In the genomic region with DNA sequence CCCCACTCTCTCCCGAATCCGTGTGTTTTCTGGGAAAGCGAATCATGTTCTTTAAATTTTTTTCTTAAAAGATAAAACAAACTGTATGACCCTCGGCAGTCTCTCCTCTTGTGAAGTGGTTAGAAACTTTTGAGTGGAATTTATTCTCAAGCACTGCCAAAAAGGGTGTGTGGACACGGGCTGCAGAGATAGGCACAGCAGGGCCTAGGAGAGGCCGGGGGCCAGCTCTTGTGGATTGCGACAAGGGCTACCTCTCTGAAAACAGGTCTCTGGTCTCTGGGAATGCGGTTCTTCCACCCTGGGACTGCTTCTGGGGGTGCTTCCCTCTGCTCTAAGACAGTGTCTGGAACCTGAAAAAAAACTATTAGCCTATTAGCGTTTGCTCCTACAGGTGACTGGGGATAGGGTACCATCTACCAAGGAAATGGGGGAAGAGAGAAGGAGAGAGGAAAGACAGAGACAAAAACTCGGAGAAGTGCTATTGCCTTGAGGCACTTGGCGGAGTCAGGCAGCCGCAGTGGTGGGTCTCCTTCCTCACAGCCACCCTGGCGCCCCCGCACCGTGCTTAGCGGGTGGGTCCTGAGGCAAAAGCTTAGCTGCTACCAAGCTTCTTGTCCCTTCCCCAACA, we compare ENCODE assay signal across 8 mouse cellular contexts. TPM values are rescaled to one million over a fixed set of nuclear protein-coding genes. Genes with fewer than 3 reads are reported as not detected.
A peak's percentile ranks its signal among the peaks of the same experiment; 100 is the strongest.
DNase-seq lines count a peak whose midpoint lies in the region; ATAC-seq and TF ChIP-seq lines count a peak whose summit lies in the region.

No protein-coding gene starts in this region.

- peaks cover 20% of the 10 kb centered on the region for H3K4me1 ChIP-seq in forebrain, embryonic 11.5 days (replicated peaks; ENCODE audit: control insufficient read depth, insufficient read depth, low read length)
- peaks cover 3% of the 10 kb centered on the region; the same call in 1 of the 2 replicates for H3K4me1 ChIP-seq in liver, embryonic 11.5 days (replicated peaks; ENCODE audit: control insufficient read depth, insufficient read depth, low read length)
- peaks cover 26% of the 10 kb centered on the region for H3K4me1 ChIP-seq in olfactory bulb, adult 2 months (ENCODE audit: control insufficient read depth, insufficient read depth, low read length)

- H3K9ac ChIP-seq in forebrain, embryonic 11.5 days (ENCODE audit: low read length): peak overlapping the region; percentile 63
- no peak overlapping the region for H3K9ac ChIP-seq in liver, embryonic 11.5 days (ENCODE audit: low read depth, low read length)

- no peak for TF ChIP-seq POLR2A in olfactory bulb, adult 2 months (IDR thresholded peaks at IDR 0.05; ENCODE audit: insufficient read depth, low read depth, low read length)

- DNase-seq in left cerebral cortex, adult 2 months (ENCODE audit: extremely low spot score in 1 of 2, low spot score in 2 of 2): no peak
- DNase-seq in left cerebral cortex, postnatal 4 days: no peak
- DNase-seq in forebrain, embryonic 11.5 days (ENCODE audit: low spot score): no peak
- DNase-seq in liver, embryonic 11.5 days (ENCODE audit: low spot score): no peak
- DNase-seq in gastrocnemius, postnatal 36 days: no peak
- DNase-seq in cerebellum, adult 11 months: no peak
- DNase-seq in cerebellum, adult 9-11 months: no peak

- no peak for ATAC-seq in forebrain, embryonic 11.5 days (replicated peaks; ENCODE audit: low FRiP score)
- ATAC-seq in liver, embryonic 11.5 days (replicated peaks; ENCODE audit: low FRiP score): no peak

- peak overlapping the region; percentile 95 for H3K4me2 ChIP-seq in forebrain, embryonic 11.5 days (ENCODE audit: low read depth, low read length, severe bottlenecking)
- H3K4me2 ChIP-seq in liver, embryonic 11.5 days: peak overlapping the region; percentile 72

- TF ChIP-seq CTCF in left cerebral cortex, adult 2 months (IDR thresholded peaks at IDR 0.05): no peak
- TF ChIP-seq CTCF in olfactory bulb, adult 2 months (IDR thresholded peaks at IDR 0.05; ENCODE audit: insufficient read depth, low read depth, low read length): no peak

- H3K9me3 ChIP-seq in forebrain, embryonic 11.5 days (ENCODE audit: control insufficient read depth, low read length): no peaks in the 10 kb centered on the region
- H3K9me3 ChIP-seq in liver, embryonic 11.5 days (ENCODE audit: control insufficient read depth, low read length): no peaks in the 10 kb centered on the region

- peak overlapping the region; percentile 81 for H3K4me3 ChIP-seq in left cerebral cortex, adult 2 months
- H3K4me3 ChIP-seq in forebrain, embryonic 11.5 days (ENCODE audit: low read depth, low read length): peak overlapping the region; percentile 63
- H3K4me3 ChIP-seq in liver, embryonic 11.5 days (ENCODE audit: low read depth, low read length): peak overlapping the region; percentile 53
- peak overlapping the region; percentile 58 for H3K4me3 ChIP-seq in olfactory bulb, adult 2 months (ENCODE audit: insufficient read depth, low read depth, low read length)

- no peaks in the 10 kb centered on the region for H3K36me3 ChIP-seq in forebrain, embryonic 11.5 days (ENCODE audit: control insufficient read depth, insufficient read depth, low read length)
- H3K36me3 ChIP-seq in liver, embryonic 11.5 days (ENCODE audit: control insufficient read depth, insufficient read depth, low read length): no peaks in the 10 kb centered on the region

- WGBS in forebrain, embryonic 11.5 days: 2% methylated on average over 16 of the region's 16 CpGs
- WGBS in liver, embryonic 11.5 days: 5% methylated on average over 16 of the region's 16 CpGs
- 39% methylated on average over 16 of the region's 16 CpGs for WGBS in olfactory bulb, adult 2 months

- intact Hi-C loops in left cerebral cortex, adult 2 months (cut with DNase I): loop anchor here (5.0 to 10.0 kb wide), 7 partner anchors 202 to 1650 kb away; no protein-coding TSS in a partner anchor
- intact Hi-C loops in left cerebral cortex, postnatal 4 days (cut with DNase I): loop anchor here (5.0 to 10.0 kb wide), 5 partner anchors 230 to 1523 kb away; no protein-coding TSS in a partner anchor
- intact Hi-C loops in gastrocnemius, postnatal 36 days (cut with DNase I): loop anchor here (5.0 to 10.0 kb wide), 3 partner anchors 780 to 1523 kb away; no protein-coding TSS in a partner anchor

- peaks cover 46% of the 10 kb centered on the region for H3K27me3 ChIP-seq in forebrain, embryonic 11.5 days (ENCODE audit: control insufficient read depth, insufficient read depth, low read length)
- H3K27me3 ChIP-seq in liver, embryonic 11.5 days (replicated peaks; ENCODE audit: control insufficient read depth, insufficient read depth, low read length): peaks cover 81% of the 10 kb centered on the region

- H3K27ac ChIP-seq in left cerebral cortex, adult 2 months: peak overlapping the region; percentile 82
- H3K27ac ChIP-seq in forebrain, embryonic 11.5 days (ENCODE audit: low read depth, low read length): no peak overlapping the region
- H3K27ac ChIP-seq in liver, embryonic 11.5 days (ENCODE audit: low read depth, low read length): no peak overlapping the region
- H3K27ac ChIP-seq in olfactory bulb, adult 2 months (ENCODE audit: insufficient read depth, low read depth, low read length): no peak overlapping the region

RNA-seq across cellular contexts. Expression of a gene that starts 1.9 kb away (rescaled TPM):
- 10 to 100 TPM; 32.8 to 34.7 TPM for total RNA-seq in left cerebral cortex, adult 2 months (2021)
- total RNA-seq in left cerebral cortex, postnatal 4 days (2021): 10 to 100 TPM; 49.9 to 86.2 TPM
- polyA plus RNA-seq in forebrain, embryonic 11.5 days (2014; fragmentation: Nextera tagmentation; extraction: Ambion mirVana): 20.7 and 21.1 TPM in 2 replicates
- polyA plus RNA-seq in liver, embryonic 11.5 days (2014; fragmentation: Nextera tagmentation; extraction: Ambion mirVana): 5.2 and 6.2 TPM in 2 replicates
- not detected in 2 replicates for polyA plus RNA-seq in olfactory bulb, adult 2 months (2012; ENCODE audit: insufficient read depth, insufficient read length, low replicate concordance, missing spikeins)
- 1 to 10 TPM; 3.8 to 4.2 TPM for total RNA-seq in gastrocnemius, postnatal 36 days (2021)

Comparison
In these comparisons a context has a peak if more than half of its experiments do, and no peak if none do; other contexts are left out.
1. RNA of a gene that starts 1.9 kb away (total RNA-seq): 49.9 to 86.2 TPM in left cerebral cortex, postnatal 4 days and 32.8 to 34.7 TPM in left cerebral cortex, adult 2 months; 3.8 to 4.2 TPM in gastrocnemius, postnatal 36 days; every median in the first group is over 4 times any median in the second.
2. Peak in every context shown above with its lines, with median percentiles within 50 percentile points of each other: H3K4me3 ChIP-seq.